Mouse (Mus musculus) B cell, adult (primary cell): ENCODE results near the gene Nlrc3. TPM values are rescaled to one million over a fixed set of nuclear protein-coding genes. Genes with fewer than 3 reads are reported as not detected.

Source experiments
- total RNA-seq: library from RNA; stranded (reverse); gene quantifications from 4 replicates; pipeline ENCODE4 v1.2.4, GENCODE M21; 2023; ENCODE audit not compliant: inconsistent age

Nlrc3 gene
- 31.7 to 36.6 TPM (median 33.7 TPM) in 4 replicates for total RNA-seq

DNA sequence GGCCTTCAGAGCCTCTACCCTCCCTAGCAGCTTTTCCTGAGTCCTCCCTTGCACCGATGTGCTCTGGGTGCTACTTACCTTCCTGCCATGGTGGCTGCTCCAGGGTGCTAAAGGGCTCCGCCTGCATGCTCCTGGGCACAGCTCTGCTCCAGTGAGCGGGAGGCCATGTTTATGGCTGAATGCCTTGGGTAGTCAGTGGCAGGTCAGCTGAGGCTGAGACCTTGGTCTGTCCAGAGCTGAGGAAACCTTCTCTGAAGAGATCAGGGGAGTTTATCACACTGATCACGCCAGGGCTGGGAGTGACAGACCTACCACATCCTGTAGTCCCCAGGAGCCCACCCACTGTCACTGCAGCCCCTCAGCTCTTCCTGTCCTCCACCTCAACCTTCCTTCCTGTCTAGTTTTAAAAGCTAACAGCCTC is at the start of gene Nlrc3:
Gene Nlrc3 (minus strand): TSS at position 382 of the 421 bp plus-strand sequence.

DNA sequence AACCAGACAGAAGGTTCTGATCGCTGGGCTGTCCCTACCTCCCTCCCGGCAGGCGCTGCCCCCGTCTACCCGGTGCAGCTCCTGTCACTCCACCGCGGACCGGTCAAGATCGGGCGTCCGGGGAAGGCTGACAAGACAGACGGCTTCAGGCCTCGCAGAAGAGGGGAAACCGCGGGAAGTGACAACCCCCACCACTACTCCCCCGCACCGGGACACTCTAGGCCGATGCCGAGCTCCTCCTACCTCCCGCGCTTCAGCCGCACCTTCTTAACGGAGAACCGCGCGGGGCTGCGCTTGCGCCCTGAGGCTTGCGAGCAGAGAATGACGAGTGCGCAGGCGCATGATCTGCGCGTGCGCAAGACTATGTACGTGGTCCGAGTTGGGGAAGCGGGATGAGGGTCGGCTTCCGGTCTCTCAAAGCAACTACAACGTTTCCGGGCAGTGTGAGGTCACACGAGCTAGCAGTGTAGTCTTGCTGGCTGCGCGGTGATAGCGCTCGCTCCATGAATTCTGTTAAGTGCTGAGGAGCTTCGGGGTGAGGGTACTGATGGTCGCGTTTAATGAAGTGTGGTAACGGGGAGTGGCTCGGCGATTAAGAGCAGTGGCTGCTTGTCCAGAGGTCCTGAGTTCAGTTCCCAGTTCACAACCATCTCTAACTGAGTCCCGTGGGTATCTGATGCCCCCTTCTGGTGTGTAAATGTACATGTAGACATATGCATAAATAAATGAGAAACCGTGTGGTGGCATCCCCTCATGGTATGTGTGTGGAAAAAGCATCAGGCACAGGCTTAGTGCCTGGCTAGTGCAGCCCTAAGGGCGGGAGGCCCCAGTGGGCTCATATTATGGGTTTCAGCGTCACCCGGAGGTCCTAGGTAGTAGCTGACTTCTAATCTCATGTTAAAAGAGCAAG is 27.3 kb upstream of the Nlrc3 start, which contains the start of gene Slx4:
Gene Slx4 (minus strand): TSS at position 282 of the 910 bp plus-strand sequence.

DNA sequence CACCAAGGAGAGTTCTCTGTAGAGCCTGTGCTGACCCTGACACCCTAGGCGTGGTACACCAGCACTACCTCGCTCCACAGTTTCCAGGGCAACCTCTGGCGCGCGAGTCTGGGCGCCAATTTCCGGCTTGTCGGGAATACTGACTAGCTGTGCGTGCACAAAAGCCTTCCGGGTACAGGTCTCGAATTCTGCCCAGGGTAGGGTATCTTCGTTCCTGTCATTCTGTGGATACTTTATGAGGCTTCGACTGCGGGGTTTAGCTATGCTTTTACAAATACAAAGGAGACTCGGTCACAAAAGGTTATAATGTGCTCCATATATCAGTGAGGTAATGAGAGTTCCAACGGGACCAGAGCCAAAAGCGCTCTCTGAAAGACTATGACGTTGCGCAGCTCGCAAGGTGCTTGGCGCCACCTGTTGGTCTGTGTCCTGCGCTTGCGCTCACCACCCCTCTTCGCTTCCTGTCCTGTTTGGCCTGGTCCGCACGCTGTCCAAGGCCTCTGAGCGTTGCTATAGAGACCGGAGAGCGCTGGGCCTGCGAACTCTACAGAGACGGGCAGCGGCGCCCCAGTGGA is 67.8 kb downstream of the Nlrc3 start, which contains the start of the genes 1700037C18Rik and Cluap1:
Gene 1700037C18Rik (minus strand): TSS at position 153 of the 575 bp plus-strand sequence.
Gene Cluap1 (plus strand): TSS at position 265 of the 575 bp plus-strand sequence.

Other genes starting within 250 kb of the Nlrc3 start
- 64.0 to 68.5 TPM (median 65.1 TPM) in 4 replicates for gene Zfp263, start 232.5 kb downstream of the Nlrc3 start, total RNA-seq
- gene Olfr15, start 145.8 kb downstream of the Nlrc3 start, total RNA-seq = not detected in 4 replicates
- 0.45 to 0.80 TPM (median 0.63 TPM) in 4 replicates for gene Zfp174, start 129.4 kb downstream of the Nlrc3 start, total RNA-seq
- 76.2 to 90.4 TPM (median 87.0 TPM) in 4 replicates for gene Naa60, start 104.3 kb downstream of the Nlrc3 start, total RNA-seq
- gene Zfp597, start 92.1 kb downstream of the Nlrc3 start, total RNA-seq = 25.5 to 30.6 TPM (median 29.4 TPM) in 4 replicates
- 1.00 TPM in 1 of 4 replicates, not detected in the others for gene Gm20695, start 92.0 kb downstream of the Nlrc3 start, total RNA-seq
- 6.5 to 12.6 TPM (median 11.0 TPM) in 4 replicates for gene 1700037C18Rik, start 67.9 kb downstream of the Nlrc3 start, total RNA-seq
- gene Cluap1, start 67.8 kb downstream of the Nlrc3 start, total RNA-seq = 27.2 to 33.3 TPM (median 30.2 TPM) in 4 replicates
- gene Slx4, start 27.1 kb upstream of the Nlrc3 start, total RNA-seq = 93.2 to 106 TPM (median 99.4 TPM) in 4 replicates
- gene Dnase1, start 60.3 kb upstream of the Nlrc3 start, total RNA-seq = not detected in 4 replicates
- gene Trap1, start 101.2 kb upstream of the Nlrc3 start, total RNA-seq = 65.5 to 76.5 TPM (median 73.1 TPM) in 4 replicates
- 120 to 148 TPM (median 138 TPM) in 4 replicates for gene Crebbp, start 237.4 kb upstream of the Nlrc3 start, total RNA-seq